Mouse (Mus musculus): ENCODE results near the gene Nfkb2. TPM values are rescaled to one million over a fixed set of nuclear protein-coding genes. Genes with fewer than 3 reads are reported as not detected.

The Nfkb2 gene
- total RNA-seq, 2 experiments from 2014 or later = 9.6 to 10.4 TPM

DNA sequence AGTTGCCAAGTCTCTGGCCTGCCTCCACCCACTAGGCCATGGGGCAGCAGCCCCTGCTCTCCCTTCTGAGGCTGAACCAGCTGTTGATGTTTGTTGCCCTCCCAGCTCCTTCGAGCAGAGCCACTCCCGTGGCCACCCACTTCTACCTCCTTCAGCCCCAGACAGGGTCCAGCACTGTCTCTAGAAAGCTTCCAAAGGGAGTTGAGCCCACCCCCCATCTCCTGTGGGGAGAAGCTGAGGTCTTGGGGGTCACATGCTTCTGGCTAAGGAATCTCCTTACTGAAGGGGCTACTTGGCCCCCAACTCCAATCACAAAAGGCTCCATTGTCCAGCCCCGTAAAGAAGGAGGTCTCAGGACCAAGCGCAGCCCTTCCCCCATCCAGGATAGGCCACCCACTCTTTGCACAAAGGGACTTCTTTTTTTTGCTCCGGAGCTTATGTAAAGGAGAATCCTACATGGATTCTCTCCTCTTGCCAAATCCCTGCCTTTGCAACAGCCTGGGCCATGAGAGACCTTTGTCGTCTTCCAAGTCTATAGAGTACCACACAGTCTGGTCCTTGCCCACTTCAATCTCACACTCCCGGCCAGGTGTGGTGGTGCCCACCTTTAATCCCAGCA is 28.7 kb downstream of the Nfkb2 start:
- no peak for DNase-seq
- intact Hi-C loops (cut with DNase I; ENCODE audit: low total_unique reads) = loop anchor here (10.0 kb wide), 1 partner anchor 112 kb away; no protein-coding TSS in a partner anchor

GRCm38 (mm10) chr19:46333906-46334305 is 29.8 kb downstream of the Nfkb2 start:
- DNase-seq = no peak

GRCm38 (mm10) chr19:46337719-46338330 is 33.7 kb downstream of the Nfkb2 start:
- intact Hi-C loops (cut with DNase I; ENCODE audit: low total_unique reads) = loop anchor here (10.0 kb wide), 1 partner anchor 107 kb away; no protein-coding TSS in a partner anchor

More at GRCm38 (mm10) chr19:46333906-46334305, 29.8 kb downstream of the Nfkb2 start:
- intact Hi-C loops (cut with DNase I; ENCODE audit: low total_unique reads) = loop anchor here (10.0 kb wide), 1 partner anchor 111 kb away; no protein-coding TSS in a partner anchor

DNA sequence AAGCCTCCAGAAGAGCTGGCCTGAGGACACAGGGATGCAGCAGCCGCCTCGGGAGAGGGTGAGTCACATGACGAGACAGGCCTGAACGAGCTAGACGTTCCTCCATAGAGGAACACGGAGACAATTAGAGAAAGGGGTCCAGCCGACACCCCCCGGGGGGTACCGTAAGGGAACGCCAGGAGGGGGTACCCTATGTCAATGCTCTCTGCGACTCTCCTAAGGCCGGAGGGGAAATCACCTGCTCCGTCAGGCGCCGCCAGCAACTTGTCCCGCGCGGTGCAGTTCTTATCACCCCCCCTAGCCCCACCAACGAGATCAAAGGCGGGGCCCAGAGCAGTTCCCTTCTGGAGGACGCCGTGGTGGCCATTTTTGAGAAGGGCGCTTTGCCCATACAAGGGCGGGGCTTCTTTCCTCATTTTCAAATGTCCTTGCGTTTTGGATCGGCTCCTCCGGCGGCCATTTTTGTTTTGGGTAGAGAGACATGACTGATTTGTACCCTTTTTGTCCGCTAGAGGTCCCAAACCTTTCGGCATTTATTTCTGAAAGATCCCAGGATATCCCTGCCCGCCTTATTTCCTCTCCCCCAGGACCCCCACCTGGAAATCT is 34.3 kb downstream of the Nfkb2 start, which contains the start of gene Cuedc2:
Cuedc2 (minus strand) TSS at position 372 of the 606 bp plus-strand sequence.
- intact Hi-C loops (cut with DNase I; ENCODE audit: low total_unique reads) = loop anchor here (10.0 kb wide), 1 partner anchor 106 kb away; no protein-coding TSS in a partner anchor
- peak; percentile 94 for DNase-seq

More at GRCm38 (mm10) chr19:46337719-46338330, 33.7 kb downstream of the Nfkb2 start:
- no peak for DNase-seq

GRCm38 (mm10) chr19:46338942-46339286 is 34.8 kb downstream of the Nfkb2 start:
- intact Hi-C loops (cut with DNase I; ENCODE audit: low total_unique reads) = loop anchor here (10.0 kb wide), 1 partner anchor 106 kb away; no protein-coding TSS in a partner anchor
- DNase-seq = no peak

- no peak for DNase-seq
- intact Hi-C loops (cut with DNase I; ENCODE audit: low total_unique reads) = loop anchor here (10.0 kb wide), 1 partner anchor 105 kb away; no protein-coding TSS in a partner anchor
Measured at GRCm38 (mm10) chr19:46339287-46339971, 35.3 kb downstream of the Nfkb2 start.

DNA sequence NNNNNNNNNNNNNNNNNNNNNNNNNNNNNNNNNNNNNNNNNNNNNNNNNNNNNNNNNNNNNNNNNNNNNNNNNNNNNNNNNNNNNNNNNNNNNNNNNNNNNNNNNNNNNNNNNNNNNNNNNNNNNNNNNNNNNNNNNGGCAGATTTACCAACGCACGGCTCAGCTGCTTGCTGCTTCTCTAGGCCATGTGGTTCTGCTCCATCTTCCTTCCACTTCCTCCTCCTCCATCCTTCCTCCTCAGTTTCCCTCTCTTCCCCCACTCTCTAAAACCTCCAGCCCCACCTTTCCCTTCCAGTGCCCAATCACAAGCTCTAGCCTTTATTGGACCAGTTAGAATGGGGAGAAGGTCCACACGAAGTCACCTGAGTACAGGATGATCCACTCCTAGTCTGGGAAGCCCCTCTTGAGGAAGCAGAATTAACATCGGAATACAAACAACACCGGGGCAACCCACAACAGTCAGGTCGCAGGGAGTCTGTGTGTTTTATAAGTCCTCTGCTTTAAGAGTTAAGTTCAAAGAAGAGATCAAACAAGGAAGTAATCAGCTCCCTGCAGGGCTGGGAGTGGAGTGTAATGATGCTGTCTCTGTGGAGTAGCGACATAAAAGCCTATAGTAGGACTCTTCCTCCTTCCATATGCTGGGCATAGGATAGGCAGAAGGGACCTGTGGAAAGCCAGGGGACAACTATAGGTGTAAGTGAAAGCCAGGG is 40.7 kb downstream of the Nfkb2 start:
- intact Hi-C loops (cut with DNase I; ENCODE audit: low total_unique reads) = no loop called here

GRCm38 (mm10) chr19:46347146-46347545 is 43.0 kb downstream of the Nfkb2 start:
- intact Hi-C loops (cut with DNase I; ENCODE audit: low total_unique reads) = no loop called here
- no peak for DNase-seq

More for the DNA sequence above, 40.7 kb downstream of the Nfkb2 start:
- DNase-seq = no peak

- intact Hi-C loops (cut with DNase I; ENCODE audit: low total_unique reads) = no loop called here
- no peak for DNase-seq
Measured at GRCm38 (mm10) chr19:46347936-46348668, 44.0 kb downstream of the Nfkb2 start.

DNA sequence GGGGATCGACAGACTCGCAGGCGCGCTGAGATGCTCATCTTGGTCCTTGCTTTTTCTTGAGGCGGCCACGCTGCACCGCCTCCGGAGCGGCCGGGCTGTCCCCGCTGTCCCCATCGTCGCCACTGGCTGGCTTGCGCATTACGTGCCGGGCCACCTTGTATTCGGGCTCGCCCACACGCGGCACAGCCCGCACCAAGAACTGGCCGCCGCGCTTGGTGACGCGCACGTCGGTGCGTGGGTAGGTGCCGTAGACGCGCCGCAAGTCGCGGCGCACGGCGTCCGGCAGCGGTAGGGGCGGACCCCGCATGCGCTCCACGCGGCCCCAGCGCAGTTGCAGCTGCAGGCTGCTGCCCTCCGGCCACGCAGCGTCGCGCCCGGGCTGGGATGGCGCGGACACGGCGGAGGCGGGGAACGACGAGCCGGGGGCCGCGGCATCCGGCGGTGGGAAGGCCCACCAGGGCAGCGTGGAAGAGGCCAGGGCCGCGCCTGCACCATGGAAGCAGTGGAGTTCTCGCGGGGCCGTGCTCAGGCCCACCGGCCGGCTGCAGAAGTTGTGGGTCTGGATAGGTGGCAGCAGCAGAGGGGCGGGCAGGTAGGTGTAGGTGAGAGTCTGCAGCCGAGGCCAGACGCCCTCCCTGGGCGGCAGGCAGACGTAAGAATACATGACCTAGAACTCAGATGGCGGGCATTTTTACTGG is 44.8 kb downstream of the Nfkb2 start:
- DNase-seq = peak; percentile 85
- intact Hi-C loops (cut with DNase I; ENCODE audit: low total_unique reads) = no loop called here

- intact Hi-C loops (cut with DNase I; ENCODE audit: low total_unique reads) = no loop called here
- DNase-seq = no peak
Measured at GRCm38 (mm10) chr19:46349550-46349949, 45.4 kb downstream of the Nfkb2 start.

DNA sequence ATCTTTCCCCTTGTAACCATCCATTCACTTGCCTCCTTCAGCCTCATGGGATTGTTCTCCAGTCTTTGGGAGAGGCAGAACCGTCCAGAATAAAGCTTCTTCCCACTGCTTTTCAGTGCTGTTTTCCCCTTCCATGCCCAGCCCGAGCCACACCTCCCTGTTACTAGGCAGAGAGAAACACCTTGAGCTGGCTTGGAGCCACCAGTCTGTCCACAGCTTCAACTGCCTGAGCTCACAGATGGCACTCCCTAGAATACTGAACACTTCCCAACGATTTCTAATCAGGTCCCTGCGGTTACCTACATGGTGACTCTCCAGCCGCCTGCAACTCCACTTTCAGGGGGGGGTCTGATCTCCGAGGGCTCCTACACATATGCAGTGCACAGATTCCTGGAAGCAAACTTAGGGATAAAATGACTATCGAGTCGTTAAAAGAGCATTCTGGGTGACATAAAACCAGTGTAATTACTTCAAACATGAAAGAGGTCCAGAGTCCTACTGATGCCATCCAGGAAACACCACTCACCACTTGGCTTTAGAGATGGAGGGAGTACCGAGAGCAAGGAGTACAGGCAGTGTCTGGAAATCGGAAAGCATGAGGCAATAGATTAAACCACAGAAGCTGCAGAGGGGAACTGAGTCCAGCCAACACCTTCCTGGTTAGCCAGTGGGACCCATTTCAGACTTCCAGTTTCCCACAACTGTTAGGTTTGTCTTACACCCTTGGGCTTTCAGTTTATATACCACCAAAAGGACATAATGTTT is 46.2 kb downstream of the Nfkb2 start, which contains the start of gene 2310034G01Rik:
2310034G01Rik (minus strand) TSS at position 135 of the 765 bp plus-strand sequence.
- intact Hi-C loops (cut with DNase I; ENCODE audit: low total_unique reads) = no loop called here
- no peak for DNase-seq

DNA sequence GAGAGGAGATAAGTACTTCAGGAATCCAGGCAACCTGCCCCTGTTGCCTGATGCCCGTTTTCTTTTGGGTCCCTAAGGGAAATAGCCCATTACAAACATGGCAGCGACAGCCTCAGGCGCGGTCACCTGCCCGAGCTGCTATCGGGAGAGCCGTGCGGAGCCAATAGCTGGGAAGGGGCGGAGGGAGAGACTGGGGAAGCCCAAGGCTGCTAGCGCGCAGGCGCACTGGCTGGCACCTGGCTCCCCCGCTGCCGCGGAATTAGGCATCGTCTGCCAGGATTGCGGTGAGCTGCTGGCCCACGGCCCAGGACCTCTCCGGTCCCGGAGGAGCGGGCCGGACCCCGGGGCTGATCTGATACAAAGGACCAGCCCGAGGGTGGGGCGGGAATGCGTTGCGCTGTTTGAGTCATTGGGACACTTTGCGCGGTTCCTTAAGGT is 52.6 kb downstream of the Nfkb2 start:
- peak; percentile 75 for DNase-seq
- intact Hi-C loops (cut with DNase I; ENCODE audit: low total_unique reads) = no loop called here

- intact Hi-C loops (cut with DNase I; ENCODE audit: low total_unique reads) = no loop called here
Measured at GRCm38 (mm10) chr19:46357344-46358280, 53.5 kb downstream of the Nfkb2 start.

DNA sequence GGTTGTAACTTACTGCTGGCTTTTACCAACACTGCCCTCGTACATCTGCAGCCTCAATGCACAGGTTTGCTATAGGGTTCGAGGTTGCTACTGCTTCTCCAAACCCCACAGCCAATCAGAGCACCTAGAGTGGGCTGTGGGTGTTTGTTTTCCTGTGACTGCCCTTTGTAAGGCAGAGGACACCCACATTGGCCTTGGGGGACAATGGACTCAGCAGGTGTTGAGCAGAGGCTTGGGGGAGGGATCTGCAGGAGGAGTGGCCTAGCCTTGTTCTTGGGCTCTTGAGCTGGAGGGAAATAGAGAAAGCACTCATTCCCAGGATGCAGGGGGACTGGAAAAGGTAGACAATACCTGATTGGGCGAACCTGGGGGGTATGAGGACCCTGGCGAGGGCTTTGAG is 54.3 kb downstream of the Nfkb2 start:
- no peak for DNase-seq
- intact Hi-C loops (cut with DNase I; ENCODE audit: low total_unique reads) = no loop called here

More at GRCm38 (mm10) chr19:46357344-46358280, 53.5 kb downstream of the Nfkb2 start:
- DNase-seq = no peak
